Mouse (Mus musculus): ENCODE data around the gene Bik.

Gene Bik

GRCm38 (mm10) chr15:83584741-83585220 is 58.1 kb downstream of the Bik start:
- no peak for DNase-seq

GRCm38 (mm10) chr15:83590841-83591240 is 64.2 kb downstream of the Bik start:
- DNase-seq = no peak

GRCm38 (mm10) chr15:83591758-83592157 is 65.1 kb downstream of the Bik start:
- DNase-seq = no peak

- no peak for DNase-seq
Measured at GRCm38 (mm10) chr15:83592260-83593188, 65.9 kb downstream of the Bik start.

- no peak for DNase-seq
Measured at GRCm38 (mm10) chr15:83593189-83593585, 66.5 kb downstream of the Bik start.

GRCm38 (mm10) chr15:83593702-83594512 is 67.2 kb downstream of the Bik start:
- DNase-seq = peak; percentile 54
